Mouse (Mus musculus) bone marrow, adult 2 months (tissue): ENCODE results near the gene Dclk2.

Experiments used
- CTCF ChIP-seq: fragments of 200-500 bp; IDR thresholded peaks from 2 replicates; pipeline ENCODE4 v1.5.1; 2011; ENCODE audit warnings: low read length, control low read depth; ENCODE audit not compliant: control insufficient read depth, insufficient read depth
- POLR2A ChIP-seq: fragments of 200-500 bp; IDR thresholded peaks from 2 replicates; pipeline ENCODE4 v1.6.1; 2011; ENCODE audit warnings: low read depth, mild to moderate bottlenecking, control low read depth, low read length, borderline replicate concordance; ENCODE audit not compliant: control insufficient read depth

DNA sequence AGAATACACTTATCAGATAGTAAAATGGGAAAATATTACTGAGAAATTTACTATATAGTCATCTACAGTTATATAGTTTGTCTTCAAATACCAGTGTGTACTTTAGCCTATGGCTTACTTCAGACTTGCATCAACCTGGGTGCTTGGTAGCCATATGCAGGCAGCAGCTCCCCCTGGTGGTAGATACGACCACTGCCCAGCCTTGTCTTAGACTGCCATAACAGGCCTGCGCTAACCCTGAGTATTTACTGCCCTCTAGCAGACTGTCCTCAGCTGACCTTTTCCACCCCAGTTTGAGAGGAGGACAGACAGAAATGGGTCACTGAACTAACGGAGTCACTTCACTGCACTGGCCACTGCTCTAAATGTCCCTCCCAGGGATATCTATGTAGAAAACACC, 108.0 kb downstream of the Dclk2 start:
- TF ChIP-seq POLR2A (no peak), CTCF (peak; percentile 94)
